Mouse (Mus musculus) adipocyte (in vitro differentiated cells): ENCODE data around the gene Btbd2.
A peak's percentile ranks its signal among the peaks of the same experiment; 100 is the strongest.
"Not testable (repeated sequence)": the region's sequence is repeated elsewhere in the genome, so short reads cannot be mapped to it uniquely, and the experiment has no call there.

Experiments used
- DNase-seq: peaks from one replicate; pipeline ENCODE4 v3.0.0-alpha.2; 2016; ENCODE audit warnings: low spot score

Btbd2 gene

DNA sequence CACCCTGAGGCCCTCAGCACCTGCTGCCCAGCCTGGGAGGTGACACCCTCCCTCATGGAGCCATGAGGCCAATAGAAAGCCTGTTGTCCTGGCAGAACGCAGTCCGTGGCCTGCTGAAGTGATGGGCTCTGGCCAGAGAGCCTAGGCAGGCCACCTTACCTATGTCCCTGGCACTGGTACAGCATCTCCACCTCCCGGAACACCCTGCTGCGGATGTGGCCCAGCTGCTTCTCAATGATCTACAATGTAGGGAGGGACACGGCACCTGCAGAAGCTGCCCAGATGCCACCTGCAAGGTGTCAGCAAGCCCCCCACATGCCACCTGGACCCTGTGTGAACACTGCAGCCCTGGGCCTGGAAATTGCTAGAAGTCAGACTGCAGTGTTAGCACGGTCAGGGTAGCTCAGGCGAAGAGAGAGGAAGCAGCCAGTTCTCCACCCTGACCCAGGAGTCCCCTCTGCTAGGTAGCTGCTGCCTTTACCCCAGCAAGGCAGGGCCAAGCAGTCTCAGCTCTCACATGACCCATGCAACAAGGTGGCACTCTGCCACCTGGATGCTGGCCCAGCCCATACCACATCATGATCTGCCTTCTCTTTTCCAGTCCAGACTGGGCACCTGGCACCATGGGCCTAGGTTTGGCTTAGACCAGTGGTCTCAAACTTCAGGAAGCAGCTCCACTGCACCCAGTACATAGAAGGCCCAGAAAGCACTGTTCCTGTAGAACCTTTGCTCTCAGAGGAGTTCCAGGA is 13.0 kb upstream of the Btbd2 start:
- peak; percentile 93 for DNase-seq

DNA sequence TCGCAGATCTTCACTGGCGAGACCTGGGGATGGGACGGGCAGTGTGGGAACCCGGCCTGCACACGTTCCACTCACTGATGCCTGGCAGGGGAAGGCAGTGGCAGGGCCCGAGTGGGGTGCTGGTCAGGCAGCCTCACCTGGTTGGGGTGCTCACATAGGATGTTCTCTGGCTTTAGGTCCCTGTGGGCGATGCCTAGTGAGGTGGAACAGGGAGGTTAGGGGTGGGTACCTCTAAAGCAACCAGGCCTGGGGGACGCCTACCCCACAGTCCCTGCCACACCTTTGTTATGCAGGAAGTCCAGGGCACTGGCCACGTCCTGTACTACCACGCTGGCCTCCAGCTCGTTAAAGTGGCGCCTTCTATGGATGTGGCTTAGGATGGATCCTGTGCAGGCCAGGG is 12.1 kb upstream of the Btbd2 start:
- DNase-seq = no peak

DNA sequence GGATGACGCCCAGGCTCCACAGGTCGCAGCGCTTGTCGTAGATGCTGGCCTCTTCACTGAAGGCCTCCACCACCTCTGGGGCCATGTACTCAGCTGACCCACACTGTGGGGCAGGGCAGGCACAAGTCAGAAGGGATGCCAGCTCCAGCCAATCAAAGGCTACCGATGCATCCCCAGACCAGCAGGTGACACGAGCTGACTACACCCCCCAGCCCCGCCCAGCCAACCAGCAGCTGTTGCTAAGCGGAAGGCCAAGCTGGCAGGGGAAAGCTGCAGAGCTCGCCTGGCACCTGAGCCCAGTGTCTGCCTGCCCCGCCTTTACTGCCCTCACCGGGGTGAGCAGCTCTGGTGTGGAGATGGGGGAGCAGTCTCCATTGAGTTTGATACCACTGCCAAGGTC is 11.7 kb upstream of the Btbd2 start:
- no peak for DNase-seq

GRCm38 (mm10) chr10:80666837-80667412 is 10.1 kb upstream of the Btbd2 start:
- DNase-seq = no peak

GRCm38 (mm10) chr10:80665981-80666733 is 9.3 kb upstream of the Btbd2 start:
- DNase-seq = peak; percentile 25

DNA sequence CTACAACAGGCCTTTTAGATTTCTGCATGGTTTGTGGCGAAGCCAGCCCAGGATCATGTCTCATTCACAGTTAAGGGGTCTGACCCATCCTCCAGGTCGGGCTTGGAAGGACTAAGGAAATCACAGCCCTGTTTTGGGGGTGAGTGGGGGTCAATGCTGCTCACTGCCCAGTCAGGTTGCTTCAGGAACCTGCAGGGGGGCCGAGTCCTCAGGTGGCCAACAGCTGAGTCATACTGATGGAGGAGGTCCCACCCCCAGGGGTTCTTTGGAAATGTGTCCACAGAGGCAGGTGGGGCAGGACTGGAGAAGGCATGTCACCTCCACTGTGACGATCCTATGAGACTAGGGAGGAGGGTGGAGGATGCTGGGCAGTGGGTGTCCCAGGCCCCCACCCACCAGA is 8.6 kb upstream of the Btbd2 start:
- no peak for DNase-seq

GRCm38 (mm10) chr10:80665016-80665380 is 8.1 kb upstream of the Btbd2 start:
- DNase-seq = peak; percentile 91

DNA sequence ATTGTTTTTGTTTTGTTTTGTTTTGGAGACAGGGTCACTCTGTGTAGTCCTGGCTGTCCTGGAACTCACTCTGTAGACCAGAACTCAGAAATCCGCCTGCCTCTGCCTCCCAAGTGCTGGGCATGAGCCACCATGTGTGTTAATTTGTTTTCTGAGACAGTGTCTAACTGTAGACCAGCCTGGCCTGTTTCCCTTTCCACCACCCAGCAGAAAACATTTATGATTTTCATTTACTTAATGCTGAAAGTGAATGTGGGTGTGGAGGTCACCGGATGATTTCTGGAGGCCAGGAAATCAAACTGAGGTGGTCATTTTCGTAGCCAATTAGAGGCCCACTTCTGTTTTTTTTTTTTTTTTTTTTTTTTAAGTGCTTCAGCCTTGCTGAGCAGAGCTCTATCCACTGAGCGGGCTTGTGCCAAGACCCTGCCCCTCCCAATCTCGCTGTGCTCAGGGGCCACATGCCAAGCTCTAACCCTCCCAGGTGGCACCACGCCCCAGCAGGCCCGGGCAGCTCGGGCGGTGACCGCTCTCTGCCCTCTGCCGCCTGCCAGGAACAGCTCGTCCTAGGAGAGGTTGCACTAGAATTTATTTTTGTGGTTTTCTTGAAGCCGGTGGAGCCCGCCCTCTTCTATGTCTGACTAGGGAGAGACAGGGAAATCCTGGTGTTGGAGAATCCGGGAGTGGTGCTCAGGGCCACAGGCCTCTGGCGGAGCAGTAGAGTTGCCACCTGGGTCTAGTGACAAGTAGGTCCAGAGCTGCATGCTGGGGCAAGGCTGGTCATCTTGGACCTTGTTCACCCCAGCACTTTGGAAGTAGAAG is 7.5 kb upstream of the Btbd2 start:
- peak; percentile 92 for DNase-seq

DNA sequence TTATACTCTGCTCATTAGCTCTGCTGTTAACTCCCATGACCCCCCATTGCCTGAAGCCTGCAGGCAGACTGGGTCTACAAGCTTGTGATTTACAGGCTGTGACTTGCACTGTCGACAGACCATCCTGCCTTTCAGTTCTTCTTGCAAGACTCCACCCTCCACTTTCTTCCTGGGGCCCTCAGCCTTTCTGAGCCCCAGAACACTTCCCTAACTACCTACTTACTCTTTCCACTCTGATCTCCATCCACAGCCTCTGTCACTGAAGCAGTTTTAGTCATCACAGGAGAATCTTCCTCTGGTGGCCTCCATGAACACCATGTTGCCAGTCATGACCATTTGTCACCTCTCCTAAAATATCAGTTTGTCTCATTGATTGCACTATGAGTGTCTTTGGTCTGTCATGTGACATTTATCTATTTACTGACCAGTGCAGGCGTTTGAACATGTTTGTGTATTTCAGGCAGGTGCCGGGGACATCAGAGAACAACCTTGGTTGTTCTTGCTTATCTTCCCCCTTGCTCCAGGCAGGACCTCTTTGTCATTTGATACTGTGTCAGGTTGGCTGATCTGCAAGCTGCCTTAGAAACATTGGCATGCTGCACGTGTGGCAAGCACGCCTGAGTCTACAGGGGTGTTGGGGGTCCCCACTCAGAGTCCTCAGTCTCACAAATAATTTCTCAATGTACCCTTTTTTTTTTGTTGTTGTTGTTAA is 6.8 kb upstream of the Btbd2 start:
- DNase-seq = no peak

GRCm38 (mm10) chr10:80661149-80661548 is 4.3 kb upstream of the Btbd2 start:
- DNase-seq = peak; percentile 30

- DNase-seq = peak; percentile 83
Measured at GRCm38 (mm10) chr10:80659213-80659612, 2.3 kb upstream of the Btbd2 start.

DNA sequence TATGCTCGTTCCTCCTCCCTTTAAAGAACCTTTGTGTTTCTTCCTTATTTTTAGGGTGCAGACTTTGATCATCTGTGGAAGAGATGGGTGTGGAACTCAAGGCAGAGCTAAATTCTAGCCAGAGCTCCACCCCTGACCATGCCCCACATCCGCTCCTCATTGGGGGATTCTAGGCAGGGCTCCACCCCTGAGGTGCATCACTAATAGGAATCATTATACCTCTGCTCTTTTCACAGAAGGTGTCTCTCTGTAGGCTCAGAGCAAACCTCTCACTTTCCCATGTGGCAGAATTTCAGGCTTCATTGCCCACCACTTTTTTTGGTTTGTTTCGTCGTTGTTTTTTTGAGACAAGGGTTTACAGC is 2.0 kb upstream of the Btbd2 start:
- DNase-seq = no peak

- DNase-seq = no peak
Measured at GRCm38 (mm10) chr10:80658194-80658840, 1.4 kb upstream of the Btbd2 start.

GRCm38 (mm10) chr10:80656130-80656862 is 575 bp downstream of the Btbd2 start:
- DNase-seq = peak; percentile 99

DNA sequence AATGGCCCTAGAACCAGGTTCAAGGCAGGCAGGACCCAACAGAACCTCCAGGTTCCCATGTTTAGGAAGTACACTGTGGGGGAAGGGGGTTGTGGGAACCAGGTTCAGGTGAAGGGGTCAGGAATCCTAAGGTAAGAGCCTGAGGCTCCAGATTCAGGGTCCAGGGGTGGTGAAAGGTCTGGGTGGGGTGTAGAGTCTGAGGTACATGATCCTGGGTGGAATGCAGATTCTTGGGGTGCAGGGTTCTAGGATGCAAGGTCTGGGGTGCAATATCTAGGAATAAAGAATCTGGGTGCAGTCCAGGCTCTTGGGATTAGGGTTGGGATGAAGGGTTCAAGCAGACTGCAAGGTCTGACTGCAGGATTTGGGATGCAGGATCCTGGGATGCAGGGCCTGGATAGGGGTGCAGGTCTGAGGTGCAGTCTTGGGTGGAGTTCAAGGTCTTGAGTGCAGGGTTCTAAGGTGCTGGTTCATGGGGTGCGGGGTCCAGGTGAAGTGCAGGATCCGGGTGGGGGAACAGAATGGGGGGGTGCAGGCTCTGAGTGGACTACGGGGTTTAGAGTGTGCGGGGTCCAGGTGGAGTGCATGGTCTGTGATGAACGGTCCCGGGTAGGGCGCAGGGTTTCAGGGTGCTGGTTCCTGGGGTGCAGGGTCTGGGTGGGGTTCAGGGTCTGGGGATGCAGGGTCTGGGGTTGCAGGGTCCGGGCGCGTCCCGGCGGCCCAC is 1.3 kb downstream of the Btbd2 start:
- no peak for DNase-seq

- no peak for DNase-seq
Measured at GRCm38 (mm10) chr10:80654866-80655265, 2.0 kb downstream of the Btbd2 start.

DNA sequence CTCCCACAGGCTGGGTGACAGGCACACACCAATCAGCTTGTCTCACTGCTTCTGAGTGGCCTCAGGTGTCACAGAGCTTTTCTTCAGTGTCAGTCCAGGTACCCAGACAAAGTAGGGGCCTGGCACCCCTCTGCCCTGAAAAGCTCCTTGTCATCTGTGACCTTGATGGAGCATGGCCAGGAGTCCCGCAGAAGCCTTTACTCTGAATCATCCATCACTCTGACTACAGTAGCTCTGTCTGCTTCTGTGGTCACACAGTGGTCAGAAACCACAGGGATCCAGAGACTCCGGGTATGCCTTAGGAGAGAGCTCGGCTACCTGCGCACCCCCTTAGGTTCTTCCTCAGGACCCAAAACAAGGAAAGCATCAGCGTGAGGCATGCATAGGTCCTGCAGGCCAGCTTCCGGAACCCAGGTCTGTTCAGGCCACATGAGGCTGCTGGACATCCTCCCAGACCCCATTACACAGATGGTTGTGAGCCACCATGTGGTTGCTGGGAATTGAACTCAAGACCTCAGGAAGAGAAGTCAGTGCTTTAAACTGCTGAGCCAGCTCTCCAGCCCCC is 3.6 kb downstream of the Btbd2 start:
- DNase-seq = no peak

GRCm38 (mm10) chr10:80650392-80650791 is 6.5 kb downstream of the Btbd2 start:
- DNase-seq = no peak

- not testable (repeated sequence) for DNase-seq
Measured at GRCm38 (mm10) chr10:80649910-80650309, 7.0 kb downstream of the Btbd2 start.

- no peak for DNase-seq
Measured at GRCm38 (mm10) chr10:80646936-80647335, 9.9 kb downstream of the Btbd2 start.
